17 mouse cellular contexts compared by ENCODE assay signal in genomic region chr1:63928850-63929249, GRCm38 (mm10).
DNase-seq lines count a peak whose midpoint lies in the region; ATAC-seq and TF ChIP-seq lines count a peak whose summit lies in the region.
"Had no signal": no experiment of that assay in that cellular context is flagged by ENCODE, and none has a peak within 500 bp of the region (broad histone marks: within the 10 kb centered on the region; RNA-seq: fewer than 3 reads in every experiment).

No protein-coding gene starts in this region.

- no peak overlapping the region for H3K4me2 ChIP-seq in heart, embryonic 12.5 days
- H3K4me2 ChIP-seq: forebrain, embryonic 13.5 days; hindbrain, embryonic 13.5 days had no signal

- no peak overlapping the region for H3K4me3 ChIP-seq in layer of hippocampus, adult 2 months
- no peak overlapping the region for H3K4me3 ChIP-seq in heart, embryonic 12.5 days
- H3K4me3 ChIP-seq: embryonic facial prominence, embryonic 10.5 days; forebrain, embryonic 13.5 days; hindbrain, embryonic 13.5 days had no signal

- DNase-seq in layer of hippocampus, adult 2 months (ENCODE audit: low spot score in 2 of 2), result no peak
- no peak for DNase-seq in layer of hippocampus, adult 9-11 months
- peak; percentile 85 for DNase-seq in brain, adult 2 months (ENCODE audit: low read depth, low spot score)
- DNase-seq in cerebellum, adult 18-20 months, result peak; percentile 59 to 65
- peak; percentile 73 for DNase-seq in cerebellum, adult 9-11 months
- DNase-seq in kidney, adult 9 months, result no peak
- no peak for DNase-seq in ovary, adult 18-20 months (ENCODE audit: low spot score)
- DNase-seq: forebrain, postnatal 0 days; gastrocnemius, postnatal 14 days; heart, postnatal 10 days; heart, postnatal 4 days; kidney, adult 11 months had no signal

- no peaks in the 10 kb centered on the region for H3K9me3 ChIP-seq in heart, embryonic 12.5 days (replicated peaks)
- H3K9me3 ChIP-seq: embryonic facial prominence, embryonic 10.5 days; forebrain, embryonic 13.5 days; hindbrain, embryonic 13.5 days had no signal

- ATAC-seq in heart, embryonic 12.5 days (ENCODE audit: insufficient number of reproducible peaks, low FRiP score), result no peak
- ATAC-seq: forebrain, embryonic 13.5 days; forebrain, postnatal 0 days; hindbrain, postnatal 0 days had no signal

- TF ChIP-seq CTCF in layer of hippocampus, adult 2 months (conservative IDR thresholded peaks at IDR 0.05), result no peak

- no peak overlapping the region for H3K9ac ChIP-seq in heart, embryonic 12.5 days
- H3K9ac ChIP-seq: forebrain, embryonic 13.5 days; forebrain, postnatal 0 days; hindbrain, embryonic 13.5 days had no signal

- H3K27ac ChIP-seq in layer of hippocampus, adult 2 months, result peak overlapping the region; percentile 46; the same call in 1 of the 2 replicates
- no peak overlapping the region for H3K27ac ChIP-seq in heart, embryonic 12.5 days (ENCODE audit: poor library complexity, severe bottlenecking)
- H3K27ac ChIP-seq: embryonic facial prominence, embryonic 10.5 days; forebrain, embryonic 13.5 days; hindbrain, embryonic 13.5 days; hindbrain, postnatal 0 days had no signal

- H3K36me3 ChIP-seq in heart, embryonic 12.5 days, result no peaks in the 10 kb centered on the region
- H3K36me3 ChIP-seq: embryonic facial prominence, embryonic 10.5 days; hindbrain, embryonic 13.5 days had no signal

- WGBS in heart, embryonic 12.5 days, result 79% methylated on average over 5 of the region's 5 CpGs

- peaks cover 35% of the 10 kb centered on the region for H3K27me3 ChIP-seq in heart, embryonic 12.5 days (replicated peaks)
- H3K27me3 ChIP-seq: forebrain, embryonic 13.5 days had no signal

- no peaks in the 10 kb centered on the region for H3K4me1 ChIP-seq in heart, embryonic 12.5 days (replicated peaks)
- H3K4me1 ChIP-seq: embryonic facial prominence, embryonic 10.5 days; forebrain, embryonic 13.5 days had no signal

Comparison
In these comparisons a context has a peak if more than half of its experiments do, and no peak if none do; other contexts are left out.
1. DNase-seq: peak in brain, adult 2 months (single experiment), cerebellum, adult 18-20 months (2 of 2) and cerebellum, adult 9-11 months (single experiment); none in layer of hippocampus, adult 2 months (0 of 2), layer of hippocampus, adult 9-11 months (single experiment), kidney, adult 9 months (single experiment) and ovary, adult 18-20 months (single experiment).